Mouse (Mus musculus): Measurements from ENCODE around the gene Csrp1.

- TF ChIP-seq CTCF (IDR thresholded peaks at IDR 0.05; ENCODE audit: control insufficient read depth, insufficient read depth, insufficient replicate concordance, low read depth, low read length) (no peak), POLR2A (IDR thresholded peaks at IDR 0.05; ENCODE audit: control insufficient read depth, low read depth, low read length) (no peak)
Measured at GRCm38 (mm10) chr1:135771573-135771970, 51.7 kb downstream of the Csrp1 start.

All from testis, adult 2 months (tissue).